Mouse (Mus musculus) liver, embryonic 14.5 days (tissue): Measurements from ENCODE around the gene Tcf25. TPM values are rescaled to one million over a fixed set of nuclear protein-coding genes. Genes with fewer than 3 reads are reported as not detected.

ENCODE experiments used
- ATAC-seq: fragments of 200-750 bp; cut with Nextera tagmentation; 2 replicates; pipeline ENCODE4 v1.8.0; 2017; ENCODE audit warnings: moderate number of reproducible peaks, mild to moderate bottlenecking, moderate library complexity; ENCODE audit not compliant: insufficient read depth
- DNase-seq, 3 experiments: peaks; one replicate each; pipeline ENCODE4 v3.0.0-alpha.2; 2012 to 2013; ENCODE audit warnings: low read depth in 3 of 3, low spot score in 3 of 3
- H3K27ac ChIP-seq: fragments of 300-500 bp; sonication (generic); 2 replicates; pipeline ENCODE4 v1.5.1; 2014; ENCODE audit warnings: moderate library complexity, mild to moderate bottlenecking, control low read depth, inconsistent platforms
- H3K27me3 ChIP-seq: fragments of 300-500 bp; sonication (generic); 2 replicates; pipeline ENCODE4 v1.6.1; 2014; ENCODE audit warnings: mild to moderate bottlenecking, low read length, moderate library complexity; ENCODE audit not compliant: control insufficient read depth, insufficient read depth
- H3K36me3 ChIP-seq: fragments of 300-500 bp; sonication (generic); replicated peaks from 2 replicates; pipeline ENCODE4 v1.6.1; 2014; ENCODE audit warnings: low read depth; ENCODE audit not compliant: control insufficient read depth, insufficient read depth
- H3K4me1 ChIP-seq, 2 experiments: fragments of 200-500 bp in 1 of 2; fragments of 300-500 bp in 1 of 2; sonication (generic) in 1 of 2; replicated peaks; 2 replicates each; pipeline ENCODE4 v1.6.1; 2012 to 2014; ENCODE audit warnings: antibody characterized with exemption in 1 of 2, inconsistent platforms in 1 of 2, low read length in 1 of 2; ENCODE audit not compliant: control insufficient read depth in 2 of 2, insufficient read depth in 2 of 2
- H3K4me2 ChIP-seq: fragments of 300-500 bp; sonication (generic); 2 replicates; pipeline ENCODE4 v1.6.1; 2014; ENCODE audit warnings: low read depth, mild to moderate bottlenecking, control low read depth, moderate library complexity
- H3K4me3 ChIP-seq, 2 experiments: fragments of 200-500 bp in 1 of 2; fragments of 300-500 bp in 1 of 2; sonication (generic) in 1 of 2; 2 replicates each; pipeline ENCODE4 v1.5.1; 2012 to 2014; ENCODE audit warnings: low read depth in 2 of 2, low read length in 2 of 2, mild to moderate bottlenecking in 2 of 2, control low read depth in 1 of 2, inconsistent platforms in 1 of 2, moderate library complexity in 1 of 2; ENCODE audit not compliant: insufficient read depth in 1 of 2
- H3K9ac ChIP-seq: fragments of 300-500 bp; sonication (generic); replicated peaks from 2 replicates; pipeline ENCODE4 v1.6.1; 2014; ENCODE audit warnings: mild to moderate bottlenecking, control low read depth, moderate library complexity
- H3K9me3 ChIP-seq: fragments of 300-500 bp; sonication (generic); 2 replicates; pipeline ENCODE4 v1.6.1; 2016; ENCODE audit warnings: low read length, mixed read lengths; ENCODE audit not compliant: control insufficient read depth
- CTCF ChIP-seq: IDR thresholded peaks from 2 replicates; pipeline ENCODE4 v1.5.1; 2016; ENCODE audit warnings: antibody characterized with exemption, low read depth, control low read depth
- EP300 ChIP-seq: IDR thresholded peaks from 2 replicates; pipeline ENCODE4 v1.6.1; 2016; ENCODE audit warnings: antibody characterized with exemption, low read depth
- WGBS: fragments of 180-500 bp; shearing (Covaris S2); extraction: QIAGEN DNeasy Blood & Tissue Kit; methylation state at CpG from one replicate; pipeline ENCODE4 v1.1.7; 2014; ENCODE audit not compliant: insufficient replicate concordance; 5-methylcytosine and 5-hydroxymethylcytosine counted together
- polyA plus RNA-seq, 2 experiments: library from polyadenylated mRNA; depleted of rRNA in 1 of 2; stranded (reverse) in 1 of 2; unstranded in 1 of 2; fragments of >200 nt; fragmentation: Nextera tagmentation in 1 of 2; extraction: Ambion mirVana in 1 of 2; gene quantifications; 2 replicates each; pipeline versions ENCODE4 v1.2.1 to v1.2.3; 2012 to 2014

Gene Tcf25
- polyA plus RNA-seq, 2 experiments: 45.6 to 53.1 TPM

GRCm38 (mm10) chr8:123407612-123408011 lies 34.1 kb downstream of the Tcf25 start:
- 74% methylated on average over 13 of the region's 13 CpGs for WGBS
- no peak for ATAC-seq
- no peaks in the 10 kb centered on the region for H3K9me3 ChIP-seq
- no peak overlapping the region for H3K4me3 ChIP-seq
- TF ChIP-seq EP300: no peak
- no peak for TF ChIP-seq CTCF
- peaks cover 30% of the 10 kb centered on the region for H3K27me3 ChIP-seq
- H3K9ac ChIP-seq: no peak overlapping the region
- H3K36me3 ChIP-seq: no peaks in the 10 kb centered on the region
- no peak overlapping the region for H3K27ac ChIP-seq
- H3K4me1 ChIP-seq: peaks cover 18 to 33% of the 10 kb centered on the region in 2 experiments
- no peak for DNase-seq
- no peak overlapping the region for H3K4me2 ChIP-seq

GRCm38 (mm10) chr8:123408586-123409544 lies 35.3 kb downstream of the Tcf25 start:
- Histone ChIP-seq H3K4me1 (peaks cover 18 to 33% of the 10 kb centered on the region in 2 experiments), H3K27me3 (peaks cover 36% of the 10 kb centered on the region), H3K9me3 (no peaks in the 10 kb centered on the region), H3K36me3 (no peaks in the 10 kb centered on the region), H3K4me2 (peak overlapping the region; percentile 37), H3K4me3 (no peak overlapping the region), H3K9ac (no peak overlapping the region), H3K27ac (no peak overlapping the region)
- TF ChIP-seq CTCF: no peak
- TF ChIP-seq EP300: peak; percentile 52; the same call in 1 of the 2 replicates
- WGBS: 23% methylated on average over 9 of the region's 9 CpGs
- peak; percentile 71 for ATAC-seq
- DNase-seq: no peak

- H3K27ac ChIP-seq: no peak overlapping the region
- H3K9ac ChIP-seq: no peak overlapping the region
- H3K4me1 ChIP-seq: peaks cover 18 to 35% of the 10 kb centered on the region in 2 experiments
- no peak overlapping the region for H3K4me2 ChIP-seq
- ATAC-seq (no peak), DNase-seq (no peak)
- no peak for TF ChIP-seq EP300
- no peak for TF ChIP-seq CTCF
- H3K36me3 ChIP-seq: no peaks in the 10 kb centered on the region
- WGBS: 63% methylated on average over 8 of the region's 8 CpGs
- H3K27me3 ChIP-seq: peaks cover 36% of the 10 kb centered on the region
- H3K4me3 ChIP-seq: no peak overlapping the region
- H3K9me3 ChIP-seq: no peaks in the 10 kb centered on the region
Measured at GRCm38 (mm10) chr8:123410049-123410587, 36.6 kb downstream of the Tcf25 start.

- WGBS: 20% methylated on average over 11 of the region's 11 CpGs
- H3K27me3 ChIP-seq: peaks cover 36% of the 10 kb centered on the region
- H3K4me3 ChIP-seq: no peak overlapping the region
- no peaks in the 10 kb centered on the region for H3K9me3 ChIP-seq
- H3K36me3 ChIP-seq: no peaks in the 10 kb centered on the region
- no peak for ATAC-seq
- DNase-seq: no peak
- TF ChIP-seq EP300 (no peak), CTCF (no peak)
- no peak overlapping the region for H3K9ac ChIP-seq
- H3K4me1 ChIP-seq: peaks cover 18 to 35% of the 10 kb centered on the region in 2 experiments
- no peak overlapping the region for H3K27ac ChIP-seq
- H3K4me2 ChIP-seq: peak overlapping the region; percentile 53
Measured at GRCm38 (mm10) chr8:123410788-123411187, 37.2 kb downstream of the Tcf25 start.

- under 1% methylated on average over 29 of the region's 29 CpGs for WGBS
- DNase-seq: peak; percentile 41 to 51 (median 49)
- Histone ChIP-seq H3K27me3 (peaks cover 36% of the 10 kb centered on the region), H3K4me1 (peaks cover 18 to 35% of the 10 kb centered on the region in 2 experiments), H3K9me3 (no peaks in the 10 kb centered on the region), H3K4me3 (0 out of 4 replicates have a peak within 1 kb of the TSS, but pooled peaks of 1 of the 2 experiments have one; percentile 12), H3K9ac (no peak within 1 kb of the TSS), H3K4me2 (peak within 1 kb of the TSS; percentile 53), H3K27ac (no peak within 1 kb of the TSS), H3K36me3 (no peaks in the 10 kb centered on the region)
- peak; percentile 61 for ATAC-seq
- TF ChIP-seq CTCF (no peak), EP300 (no peak)
Measured at GRCm38 (mm10) chr8:123411246-123411645, 37.7 kb downstream of the Tcf25 start, which contains the start of gene Tubb3. Gene Tubb3, plus strand, starts transcription at chr8:123411424.
